Mouse (Mus musculus) A20 (cell line): ENCODE data around the gene Rtn1.
A peak's percentile ranks its signal among the peaks of the same experiment; 100 is the strongest.

Experiments
- DNase-seq: peaks from one replicate; pipeline ENCODE4 v3.0.0-alpha.2; 2011; ENCODE audit warnings: low read depth, low spot score

The Rtn1 gene

GRCm38 (mm10) chr12:72408954-72409353 lies at the start of gene Rtn1:
Rtn1 (minus strand) TSS chr12:72409054.
- DNase-seq, result no peak

- DNase-seq, result no peak
Observed at GRCm38 (mm10) chr12:72453941-72454340, 45.1 kb upstream of the Rtn1 start.

- no peak for DNase-seq
Observed at GRCm38 (mm10) chr12:72441839-72442576, 33.2 kb upstream of the Rtn1 start, which contains the start of gene Lrrc9. Lrrc9 (plus strand) TSS chr12:72441866.

- no peak for DNase-seq
Observed at GRCm38 (mm10) chr12:72438961-72439480, 30.2 kb upstream of the Rtn1 start.

- no peak for DNase-seq
Observed at GRCm38 (mm10) chr12:72437676-72438341, 29.0 kb upstream of the Rtn1 start.

GRCm38 (mm10) chr12:72433241-72433865 lies 24.5 kb upstream of the Rtn1 start:
- no peak for DNase-seq

- no peak for DNase-seq
Observed at GRCm38 (mm10) chr12:72432209-72432608, 23.4 kb upstream of the Rtn1 start.

GRCm38 (mm10) chr12:72427722-72428126 lies 18.9 kb upstream of the Rtn1 start:
- DNase-seq, result peak; percentile 61

GRCm38 (mm10) chr12:72422681-72423080 lies 13.8 kb upstream of the Rtn1 start:
- no peak for DNase-seq

GRCm38 (mm10) chr12:72417762-72418161 lies 8.9 kb upstream of the Rtn1 start:
- DNase-seq, result peak; percentile 41

GRCm38 (mm10) chr12:72408111-72408891 lies 553 bp downstream of the Rtn1 start:
- no peak for DNase-seq

GRCm38 (mm10) chr12:72407721-72408110 lies 1.1 kb downstream of the Rtn1 start:
- DNase-seq, result no peak

- no peak for DNase-seq
Observed at GRCm38 (mm10) chr12:72407146-72407545, 1.7 kb downstream of the Rtn1 start.

- no peak for DNase-seq
Observed at GRCm38 (mm10) chr12:72405031-72405430, 3.8 kb downstream of the Rtn1 start.

- no peak for DNase-seq
Observed at GRCm38 (mm10) chr12:72393046-72393805, 15.6 kb downstream of the Rtn1 start.

GRCm38 (mm10) chr12:72390346-72390745 lies 18.5 kb downstream of the Rtn1 start:
- DNase-seq, result no peak

GRCm38 (mm10) chr12:72389377-72390103 lies 19.3 kb downstream of the Rtn1 start:
- DNase-seq, result no peak

GRCm38 (mm10) chr12:72388835-72389234 lies 20.0 kb downstream of the Rtn1 start:
- DNase-seq, result no peak

GRCm38 (mm10) chr12:72388135-72388534 lies 20.7 kb downstream of the Rtn1 start:
- DNase-seq, result no peak

GRCm38 (mm10) chr12:72376309-72376708 lies 32.5 kb downstream of the Rtn1 start:
- no peak for DNase-seq
